Comparison of ENCODE assay signal across 8 mouse cellular contexts in the genomic region with DNA sequence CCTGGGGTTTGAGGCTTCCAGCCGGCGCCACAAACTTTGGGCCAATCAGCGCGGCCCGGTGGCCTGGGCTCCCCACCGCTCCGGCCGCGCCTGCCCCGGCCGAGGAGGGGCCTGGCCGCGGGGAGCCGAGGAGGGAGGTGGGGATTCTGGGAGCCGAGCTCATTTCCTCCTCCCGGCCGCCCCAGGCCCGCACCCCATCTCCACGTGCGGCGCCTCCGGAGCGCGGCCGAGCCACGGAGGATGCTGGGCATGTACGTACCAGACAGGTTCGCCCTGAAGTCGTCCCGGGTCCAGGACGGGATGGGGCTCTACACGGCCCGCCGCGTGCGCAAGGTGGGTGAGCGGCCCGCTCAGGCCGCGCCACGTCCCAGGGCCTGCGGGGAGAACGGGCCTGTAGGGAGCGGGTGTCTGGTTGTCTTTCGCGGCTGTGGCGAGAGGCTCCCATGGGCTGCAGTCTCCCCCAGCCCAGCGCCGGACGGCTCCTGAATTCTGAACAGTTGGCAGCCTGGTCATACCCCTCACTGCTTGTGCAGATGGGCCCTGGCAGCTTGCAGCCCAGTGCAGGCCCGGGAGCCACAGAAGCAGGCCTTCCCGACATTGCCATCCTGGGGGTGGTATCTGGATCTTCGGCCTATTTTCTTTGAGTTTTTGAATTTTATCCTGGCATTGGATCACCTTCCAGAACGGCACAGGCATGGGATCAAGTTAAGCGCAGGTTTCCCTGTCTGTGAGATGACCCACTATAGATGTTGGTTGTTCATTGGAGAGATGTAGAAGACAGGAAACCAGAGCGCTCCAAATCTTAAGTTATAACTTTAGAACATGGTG. TPM values are rescaled to one million over a fixed set of nuclear protein-coding genes. Genes with fewer than 3 reads are reported as not detected.
DNase-seq lines count a peak whose midpoint lies in the region; ATAC-seq and TF ChIP-seq lines count a peak whose summit lies in the region.

A gene (plus strand): TSS at position 128 of the 828 bp plus-strand sequence.

- H3K4me1 ChIP-seq in forebrain, embryonic 16.5 days (replicated peaks; ENCODE audit: control insufficient read depth, insufficient read depth, low read length): peaks cover 3% of the 10 kb centered on the region; the same call in 1 of the 2 replicates
- peaks cover 9% of the 10 kb centered on the region for H3K4me1 ChIP-seq in olfactory bulb, adult 2 months (ENCODE audit: control insufficient read depth, insufficient read depth, low read length)

- TF ChIP-seq CTCF in olfactory bulb, adult 2 months (IDR thresholded peaks at IDR 0.05; ENCODE audit: insufficient read depth, low read depth, low read length): no peak

- peak within 1 kb of the TSS; percentile 33 for H3K27ac ChIP-seq in forebrain, embryonic 16.5 days (ENCODE audit: low read length)
- H3K27ac ChIP-seq in olfactory bulb, adult 2 months (ENCODE audit: insufficient read depth, low read depth, low read length): no peak within 1 kb of the TSS

- ATAC-seq in forebrain, embryonic 16.5 days: peak; percentile 92

- DNase-seq in Muller cell, postnatal 12 days (ENCODE audit: inconsistent ontology term): peak; percentile 92
- DNase-seq in cerebellum, adult 11-12 months: peak; percentile 78
- DNase-seq in heart, postnatal 25 days (ENCODE audit: low spot score): peak; percentile 55
- DNase-seq in layer of hippocampus, adult 18-20 months (ENCODE audit: low spot score in 2 of 2): peak; percentile 10 to 35
- DNase-seq in lung, adult 18-20 months: peak; percentile 35 to 41
- DNase-seq in urinary bladder, postnatal 14 days (ENCODE audit: low spot score): peak; percentile 46

- H3K4me3 ChIP-seq in forebrain, embryonic 16.5 days (replicated peaks; ENCODE audit: low read length): peak within 1 kb of the TSS; percentile 54
- peak within 1 kb of the TSS; percentile 55 for H3K4me3 ChIP-seq in olfactory bulb, adult 2 months (ENCODE audit: insufficient read depth, low read depth, low read length)

- WGBS in forebrain, embryonic 16.5 days: 4% methylated on average over 54 of the region's 56 CpGs
- WGBS in olfactory bulb, adult 2 months: 8% methylated on average over 55 of the region's 56 CpGs

- no peak for TF ChIP-seq POLR2A in olfactory bulb, adult 2 months (IDR thresholded peaks at IDR 0.05; ENCODE audit: insufficient read depth, low read depth, low read length)

- peak within 1 kb of the TSS; percentile 76 for H3K9ac ChIP-seq in forebrain, embryonic 16.5 days (replicated peaks; ENCODE audit: low read depth, low read length)

- no peaks in the 10 kb centered on the region for H3K9me3 ChIP-seq in forebrain, embryonic 16.5 days (ENCODE audit: control insufficient read depth, low read length)

- H3K27me3 ChIP-seq in forebrain, embryonic 16.5 days (replicated peaks; ENCODE audit: control insufficient read depth, insufficient read depth, low read length): no peaks in the 10 kb centered on the region

- H3K36me3 ChIP-seq in forebrain, embryonic 16.5 days (ENCODE audit: control insufficient read depth, insufficient read depth): no peaks in the 10 kb centered on the region

- peak within 1 kb of the TSS; percentile 89 for H3K4me2 ChIP-seq in forebrain, embryonic 16.5 days (ENCODE audit: low read length)

- intact Hi-C loops in heart, postnatal 25 days (cut with DNase I): no loop called here

RNA-seq across cellular contexts. Expression of the gene that starts here (rescaled TPM):
- 5.5 and 6.1 TPM in 2 replicates for polyA plus RNA-seq in forebrain, embryonic 16.5 days (2015; fragmentation: Nextera tagmentation; extraction: Ambion mirVana)
- 1 to 10 TPM; 7.2 to 7.6 TPM for total RNA-seq in heart, postnatal 25 days (2021)
- total RNA-seq in layer of hippocampus, adult 18-20 months (2021): 10 to 100 TPM; 34.4 to 35.6 TPM
- not detected in 2 replicates for polyA plus RNA-seq in olfactory bulb, adult 2 months (2012; ENCODE audit: insufficient read depth, insufficient read length, low replicate concordance, missing spikeins)

Comparison
In these comparisons a context has a peak if more than half of its experiments do, and no peak if none do; other contexts are left out.
1. RNA of the gene that starts here (total RNA-seq): 34.4 to 35.6 TPM in layer of hippocampus, adult 18-20 months; 7.2 to 7.6 TPM in heart, postnatal 25 days; every median in the first group is over 4 times any median in the second.
2. DNase-seq: peak in every context shown above with its lines; median percentile 92 in Muller cell, postnatal 12 days; 78 in cerebellum, adult 11-12 months; 55 in heart, postnatal 25 days; 46 in urinary bladder, postnatal 14 days; 38 in lung, adult 18-20 months; 22 in layer of hippocampus, adult 18-20 months.